Mouse (Mus musculus): ENCODE measurements around the gene Asb9.

Asb9 gene

DNA sequence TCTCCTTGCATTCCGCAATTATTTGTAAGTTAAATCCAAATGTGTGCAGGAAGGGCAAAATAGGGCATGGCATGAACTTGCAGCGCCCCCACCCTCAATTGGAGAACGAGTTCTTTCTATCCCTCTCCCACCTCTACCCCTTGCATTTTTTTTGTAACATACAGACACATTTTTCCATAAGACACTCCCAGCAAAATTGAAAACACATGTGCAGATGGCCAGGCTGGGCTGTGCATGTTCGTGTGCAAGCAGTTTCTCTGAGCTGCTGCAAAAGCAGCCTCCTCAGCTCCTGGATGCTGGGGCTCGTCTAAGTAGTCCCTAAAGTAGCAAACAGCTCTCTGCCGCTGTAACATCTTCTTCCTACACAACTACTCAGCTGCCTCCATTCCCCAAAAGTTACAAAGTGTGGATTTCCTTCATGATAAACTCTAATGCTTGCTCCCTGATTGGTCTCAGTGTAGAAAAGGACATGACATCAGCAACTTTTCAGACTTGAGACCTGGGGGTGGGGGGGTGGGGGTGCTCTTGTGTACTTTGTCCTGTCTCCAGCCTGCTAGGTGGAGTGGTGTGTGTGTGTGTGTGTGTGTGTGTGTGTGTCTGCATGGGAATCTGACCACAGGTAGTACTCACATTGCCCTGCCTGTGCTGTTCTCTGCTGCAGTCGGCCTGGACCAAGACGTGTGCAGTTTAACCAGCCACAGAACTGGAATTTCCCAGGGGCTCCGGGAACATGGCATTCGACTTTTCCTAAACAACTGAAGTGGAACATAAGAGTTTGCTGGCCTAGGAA lies at the start of gene Asb9:
Gene Asb9, plus strand, starts transcription at position 619 of the 790 bp plus-strand sequence.
- peak; percentile 77 for DNase-seq

DNA sequence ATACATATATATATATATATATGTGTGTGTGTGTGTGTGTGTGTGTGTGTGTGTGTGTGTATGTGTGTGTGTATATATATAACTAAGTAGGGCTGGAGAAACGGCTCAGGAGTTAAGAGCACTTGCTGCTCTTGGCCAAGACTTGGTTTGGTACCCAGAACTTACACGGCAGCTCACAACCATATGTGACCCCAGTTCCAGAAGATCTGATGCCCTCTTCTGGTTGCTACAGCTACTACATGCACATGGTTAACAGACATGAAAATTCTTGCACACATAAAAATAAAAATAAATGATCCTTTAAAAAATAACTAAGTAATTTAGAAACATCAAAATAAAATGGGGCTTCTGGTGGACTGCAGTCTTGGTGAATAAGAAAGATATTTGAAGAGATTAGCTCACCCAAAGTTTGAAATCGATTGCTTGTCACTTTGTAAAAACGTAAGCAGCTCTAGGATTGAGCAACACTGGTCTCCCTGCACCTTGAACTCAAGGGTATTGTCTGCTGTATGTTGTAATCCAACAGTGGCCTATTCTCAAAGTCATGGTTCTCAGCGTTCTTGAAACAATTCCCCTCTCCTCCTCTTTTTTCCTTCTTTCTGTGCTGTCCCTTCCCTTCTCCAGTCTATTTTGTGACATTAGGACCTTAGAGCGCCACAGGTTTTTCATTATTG lies 46.8 kb upstream of the Asb9 start:
- DNase-seq: peak; percentile 24

DNA sequence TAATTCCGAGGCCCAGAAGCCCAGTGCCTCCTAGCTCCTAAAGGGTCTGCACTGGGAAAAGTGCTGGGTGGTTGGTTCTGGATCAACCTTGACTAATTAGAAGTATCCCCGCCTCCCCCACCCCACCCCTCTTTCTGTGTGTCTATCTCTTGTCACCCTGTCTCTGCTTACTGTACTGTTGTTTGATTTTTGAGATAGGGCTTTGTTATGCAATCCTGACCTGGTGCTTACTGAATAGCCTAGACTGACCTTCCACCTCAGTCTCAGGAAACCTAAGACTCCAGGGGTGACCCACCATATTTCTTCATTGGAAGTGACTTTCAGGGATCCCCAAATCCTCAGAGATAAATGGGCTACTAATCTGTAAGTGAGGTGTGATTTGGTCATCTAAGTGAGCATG lies 3.9 kb upstream of the Asb9 start:
- DNase-seq: no peak

DNA sequence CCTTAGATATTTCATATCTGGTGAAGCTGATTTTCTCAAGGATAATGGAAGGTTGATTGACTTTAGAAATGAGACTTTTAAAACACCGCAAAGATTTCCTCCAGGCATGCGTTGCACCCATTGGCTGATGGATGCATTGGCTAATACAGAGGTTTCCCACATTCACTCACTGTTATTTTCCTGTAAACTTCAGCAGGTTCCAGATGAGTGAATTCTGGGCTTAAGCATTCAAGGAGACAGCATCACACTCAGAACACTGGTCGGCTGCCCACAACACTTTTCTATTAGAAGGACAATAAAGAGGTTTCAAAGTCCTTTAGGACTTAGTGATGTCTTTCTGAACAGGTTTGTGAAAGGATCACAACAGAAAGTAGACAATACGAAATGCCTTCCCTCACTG lies 941 bp downstream of the Asb9 start:
- peak; percentile 53 for DNase-seq

DNA sequence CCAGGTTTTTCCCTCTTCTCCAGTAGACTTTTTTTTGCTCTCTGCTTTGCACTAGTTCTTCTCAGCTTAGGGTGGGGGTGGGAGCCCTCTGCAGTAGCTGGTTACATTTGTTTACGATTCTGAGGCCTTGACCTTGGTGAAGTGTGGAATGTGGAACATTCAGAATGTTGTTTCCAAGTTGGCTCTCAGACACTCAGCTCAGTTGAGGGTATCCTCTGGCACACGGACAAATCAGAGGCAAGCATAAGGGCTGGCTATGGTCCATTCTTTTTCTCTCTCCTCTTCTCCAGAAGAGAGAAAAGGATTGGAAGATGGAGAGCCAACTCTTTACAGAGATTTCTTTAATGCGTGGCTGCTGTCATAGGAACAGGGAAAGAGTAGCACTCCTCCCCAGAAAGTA lies 2.6 kb downstream of the Asb9 start:
- DNase-seq: no peak

DNA sequence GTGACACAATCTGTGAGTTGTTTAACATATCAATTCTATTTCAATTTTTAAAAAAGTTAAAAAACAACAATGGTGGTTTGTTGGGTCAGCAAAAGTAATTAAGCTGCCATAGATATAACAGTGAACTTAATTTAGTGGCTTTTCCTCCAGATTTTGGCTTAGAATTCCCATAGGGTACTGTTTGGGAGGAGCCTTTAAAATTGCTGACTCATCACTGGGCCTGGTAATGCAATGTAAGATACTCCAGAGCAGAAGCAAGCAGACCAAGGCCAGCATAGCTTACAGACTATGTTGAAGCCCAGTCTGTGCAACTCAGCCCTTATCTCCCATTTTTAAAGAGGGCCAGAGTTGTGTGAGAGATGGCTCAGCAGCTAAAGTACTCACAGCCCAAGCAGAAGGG lies 16.0 kb downstream of the Asb9 start:
- no peak for DNase-seq

DNA sequence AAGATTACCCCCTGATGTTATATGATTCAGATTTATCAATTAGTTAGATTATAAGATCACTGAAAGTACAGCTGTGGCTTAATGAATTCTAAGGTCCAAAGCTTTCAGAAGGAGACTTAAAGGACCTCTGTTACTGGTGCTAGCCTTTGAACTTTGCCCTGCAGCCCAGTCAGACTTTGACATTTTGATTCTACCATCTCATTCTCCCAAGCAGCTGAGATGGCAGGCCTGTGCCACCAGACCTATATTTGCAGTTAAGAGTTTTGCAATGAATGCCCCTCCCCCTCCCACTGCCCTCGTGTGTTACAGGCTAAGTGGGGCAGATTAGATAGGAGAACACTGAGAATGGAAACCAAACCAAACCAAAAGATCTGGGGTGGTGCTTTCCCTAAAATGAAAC lies 20.4 kb downstream of the Asb9 start:
- peak; percentile 59 for DNase-seq

DNA sequence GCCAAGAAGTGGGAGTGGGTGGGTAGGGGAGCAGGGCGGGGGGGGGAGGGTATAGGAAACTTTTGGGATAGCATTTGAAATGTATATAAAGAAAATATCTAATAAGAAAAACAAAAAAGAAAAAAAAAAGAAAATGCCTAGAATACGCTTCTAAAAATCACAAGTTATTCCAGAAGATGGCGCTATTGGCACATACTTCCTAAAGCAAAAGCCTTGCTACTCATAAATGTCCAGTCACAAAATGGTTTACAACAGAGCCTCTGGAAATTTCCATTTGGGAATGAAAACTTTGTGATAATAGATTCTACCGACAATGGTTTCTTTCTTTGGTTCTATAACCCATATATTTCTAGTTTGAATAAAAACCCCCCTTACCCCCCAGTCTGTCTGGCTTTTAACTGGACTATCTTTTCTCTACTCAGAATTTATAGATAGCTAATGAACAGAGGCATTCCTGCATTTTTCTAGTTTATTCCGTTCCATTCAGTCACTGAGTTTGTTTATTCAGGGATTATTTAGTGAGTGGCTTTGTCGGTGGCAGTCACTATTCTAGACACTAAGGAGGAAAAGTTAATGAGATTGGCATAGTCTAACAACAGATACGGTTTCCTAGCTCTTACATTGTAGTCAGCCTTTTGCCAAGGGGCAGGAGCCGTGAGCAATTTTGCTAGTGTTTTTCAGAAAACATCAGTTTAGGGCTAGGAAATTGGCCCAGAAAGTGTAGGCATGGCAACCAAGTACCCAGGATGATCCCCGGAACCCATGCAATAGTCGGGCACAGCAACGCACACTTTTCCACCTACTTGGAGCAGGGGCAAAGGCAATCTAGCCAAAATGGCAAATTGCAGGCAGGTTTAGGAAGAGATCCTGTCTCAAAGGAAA lies 35.5 kb downstream of the Asb9 start:
- DNase-seq: peak; percentile 53

DNA sequence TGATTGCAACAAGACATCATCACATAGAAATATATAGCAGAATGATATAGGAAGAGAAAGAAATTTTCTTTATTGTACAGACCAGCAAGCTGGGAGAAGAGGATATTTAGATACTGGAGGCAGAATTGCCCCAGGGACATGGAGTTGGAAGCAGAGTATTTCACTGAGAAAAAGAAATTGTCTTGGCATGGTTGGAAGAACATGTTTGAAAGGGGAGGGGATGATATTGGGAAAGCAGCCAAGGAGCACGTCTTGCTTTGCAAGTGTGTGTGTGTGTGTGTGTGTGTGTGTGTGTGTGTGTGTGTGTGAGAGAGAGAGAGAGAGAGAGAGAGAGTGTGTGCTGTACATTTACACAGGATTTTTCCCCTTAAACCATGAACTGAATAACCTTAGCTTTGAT lies 64.1 kb downstream of the Asb9 start:
- DNase-seq: no peak

DNA sequence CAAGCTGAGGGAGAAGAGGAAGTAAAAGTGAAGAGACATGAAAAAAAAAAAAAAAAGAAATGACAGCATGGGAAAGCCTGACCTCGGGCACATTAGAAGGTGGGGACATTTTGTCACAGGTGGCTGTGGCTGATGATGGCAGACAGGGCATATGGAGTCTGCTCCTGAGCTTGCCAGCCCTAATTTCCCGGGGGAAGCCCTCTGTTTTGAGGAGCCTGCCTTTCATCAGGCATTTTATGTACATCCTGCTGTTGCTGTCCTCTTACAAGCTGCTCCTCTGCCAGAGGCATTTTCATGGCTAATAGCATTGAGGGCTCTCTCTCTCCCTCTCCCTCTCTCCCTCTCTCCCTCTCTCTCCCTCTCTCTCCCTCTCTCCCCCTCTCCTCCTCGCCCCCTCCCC lies 70.8 kb downstream of the Asb9 start:
- DNase-seq: no peak
